ENCODE assay signal across 9 mouse cellular contexts in genomic region chr2:73280356-73281047, GRCm38 (mm10). TPM values are rescaled to one million over a fixed set of nuclear protein-coding genes. Genes with fewer than 3 reads are reported as not detected.
A peak's percentile ranks its signal among the peaks of the same experiment; 100 is the strongest.
DNase-seq lines count a peak whose midpoint lies in the region; ATAC-seq and TF ChIP-seq lines count a peak whose summit lies in the region.
"Had no signal": no experiment of that assay in that cellular context is flagged by ENCODE, and none has a peak within 500 bp of the region (broad histone marks: within the 10 kb centered on the region; RNA-seq: fewer than 3 reads in every experiment).

No protein-coding gene starts in this region.

- peak overlapping the region; percentile 17 for H3K4me3 ChIP-seq in forebrain, embryonic 15.5 days
- H3K4me3 ChIP-seq in liver, embryonic 12.5 days: peak overlapping the region; percentile 31
- H3K4me3 ChIP-seq in stomach, embryonic 15.5 days (replicated peaks): no peak overlapping the region; the same call in 1 of the 2 replicates
- no peak overlapping the region for H3K4me3 ChIP-seq in gastrocnemius, adult 2 months

- intact Hi-C loops in gastrocnemius, adult 2 months (cut with DNase I): loop anchor here (10.0 kb wide), 1 partner anchor 1246 kb away; no protein-coding TSS in a partner anchor

- no peaks in the 10 kb centered on the region for H3K36me3 ChIP-seq in forebrain, embryonic 15.5 days
- H3K36me3 ChIP-seq in liver, embryonic 12.5 days: peaks cover 5% of the 10 kb centered on the region
- no peaks in the 10 kb centered on the region for H3K36me3 ChIP-seq in stomach, embryonic 15.5 days

- no peaks in the 10 kb centered on the region for H3K9me3 ChIP-seq in forebrain, embryonic 15.5 days
- no peaks in the 10 kb centered on the region for H3K9me3 ChIP-seq in liver, embryonic 12.5 days (replicated peaks)
- no peaks in the 10 kb centered on the region for H3K9me3 ChIP-seq in stomach, embryonic 15.5 days

- peak overlapping the region; percentile 8; the same call in 1 of the 2 replicates for H3K9ac ChIP-seq in forebrain, embryonic 15.5 days (replicated peaks)
- no peak overlapping the region for H3K9ac ChIP-seq in liver, embryonic 12.5 days
- no peak overlapping the region for H3K9ac ChIP-seq in stomach, embryonic 15.5 days

- peak overlapping the region; percentile 57 for H3K27ac ChIP-seq in forebrain, embryonic 15.5 days (replicated peaks)
- no peak overlapping the region for H3K27ac ChIP-seq in liver, embryonic 12.5 days
- H3K27ac ChIP-seq in stomach, embryonic 15.5 days: no peak overlapping the region
- no peak overlapping the region for H3K27ac ChIP-seq in gastrocnemius, adult 2 months

- peak overlapping the region; percentile 40 for H3K4me2 ChIP-seq in forebrain, embryonic 15.5 days (replicated peaks)
- H3K4me2 ChIP-seq in liver, embryonic 12.5 days: peak overlapping the region; percentile 44
- H3K4me2 ChIP-seq in stomach, embryonic 15.5 days: peak overlapping the region; percentile 33

- ATAC-seq in forebrain, embryonic 15.5 days (replicated peaks): no peak
- no peak for ATAC-seq in liver, embryonic 12.5 days
- ATAC-seq in stomach, embryonic 15.5 days (ENCODE audit: insufficient read depth, low FRiP score, low read depth): no peak

- TF ChIP-seq CTCF in gastrocnemius, adult 2 months (IDR thresholded peaks at IDR 0.05): no peak

- peaks cover 38% of the 10 kb centered on the region for H3K4me1 ChIP-seq in forebrain, embryonic 15.5 days
- H3K4me1 ChIP-seq in liver, embryonic 12.5 days: peaks cover 33% of the 10 kb centered on the region
- H3K4me1 ChIP-seq in stomach, embryonic 15.5 days: peaks cover 17% of the 10 kb centered on the region

- peaks cover 29% of the 10 kb centered on the region; the same call in 1 of the 2 replicates for H3K27me3 ChIP-seq in forebrain, embryonic 15.5 days
- H3K27me3 ChIP-seq in liver, embryonic 12.5 days (replicated peaks): peaks cover 69% of the 10 kb centered on the region
- peaks cover 54% of the 10 kb centered on the region for H3K27me3 ChIP-seq in stomach, embryonic 15.5 days (replicated peaks)

- WGBS in forebrain, embryonic 15.5 days: under 1% methylated on average over 33 of the region's 33 CpGs
- 6% methylated on average over 33 of the region's 33 CpGs for WGBS in liver, embryonic 12.5 days (ENCODE audit: insufficient replicate concordance)
- WGBS in stomach, embryonic 15.5 days: 4% methylated on average over 33 of the region's 33 CpGs

- DNase-seq in spleen, adult 18-20 months: peak; percentile 6 to 12
- DNase-seq in spleen, adult 12 weeks (ENCODE audit: low spot score): no peak
- no peak for DNase-seq in urinary bladder, adult 18-20 months (ENCODE audit: low spot score in 2 of 2)
- no peak for DNase-seq in adrenal gland, postnatal 36 days
- no peak for DNase-seq in gastrocnemius, adult 2 months

RNA-seq across cellular contexts. Expression of gene Sp9, which starts 8.8 kb away (rescaled TPM):
- 12.4 and 13.5 TPM in 2 replicates for polyA plus RNA-seq in forebrain, embryonic 15.5 days (2015; fragmentation: Nextera tagmentation; extraction: Ambion mirVana)
- polyA plus RNA-seq in liver, embryonic 12.5 days (2016; fragmentation: Nextera tagmentation; extraction: Ambion mirVana): not detected in 2 replicates
- polyA plus RNA-seq in stomach, embryonic 15.5 days (2015; fragmentation: Nextera tagmentation; extraction: Ambion mirVana): 0.03 TPM in 1 of 2 replicates, not detected in the other
- not detected for total RNA-seq in adrenal gland, postnatal 36 days (2021)
- total RNA-seq in gastrocnemius, adult 2 months (2021): not detected
- total RNA-seq: granulocyte monocyte progenitor cell, adult 5-6 weeks had no signal

RNA-seq across cellular contexts. Expression of gene Scrn3, which starts 31.9 kb away (rescaled TPM):
- polyA plus RNA-seq in forebrain, embryonic 15.5 days (2015; fragmentation: Nextera tagmentation; extraction: Ambion mirVana): 8.5 and 9.3 TPM in 2 replicates
- polyA plus RNA-seq in liver, embryonic 12.5 days (2016; fragmentation: Nextera tagmentation; extraction: Ambion mirVana): 27.1 and 28.3 TPM in 2 replicates
- 15.0 and 15.3 TPM in 2 replicates for polyA plus RNA-seq in stomach, embryonic 15.5 days (2015; fragmentation: Nextera tagmentation; extraction: Ambion mirVana)
- total RNA-seq in adrenal gland, postnatal 36 days (2021): 10 to 100 TPM; 18.8 to 26.8 TPM
- total RNA-seq in gastrocnemius, adult 2 months (2021): 10 to 100 TPM; 50.4 to 51.0 TPM

RNA-seq across cellular contexts. Expression of gene Cir1, which starts 32.0 kb away (rescaled TPM):
- 28.5 and 30.5 TPM in 2 replicates for polyA plus RNA-seq in forebrain, embryonic 15.5 days (2015; fragmentation: Nextera tagmentation; extraction: Ambion mirVana)
- 17.4 and 19.1 TPM in 2 replicates for polyA plus RNA-seq in liver, embryonic 12.5 days (2016; fragmentation: Nextera tagmentation; extraction: Ambion mirVana)
- 24.6 and 26.5 TPM in 2 replicates for polyA plus RNA-seq in stomach, embryonic 15.5 days (2015; fragmentation: Nextera tagmentation; extraction: Ambion mirVana)
- 10 to 100 TPM; 15.7 to 21.3 TPM for total RNA-seq in adrenal gland, postnatal 36 days (2021)
- 10 to 100 TPM; 12.0 to 12.7 TPM for total RNA-seq in gastrocnemius, adult 2 months (2021)

Comparison
In these comparisons a context has a peak if more than half of its experiments do, and no peak if none do; other contexts are left out.
1. DNase-seq: peak in spleen, adult 18-20 months (2 of 2); none in spleen, adult 12 weeks (single experiment), urinary bladder, adult 18-20 months (0 of 2), adrenal gland, postnatal 36 days (0 of 2) and gastrocnemius, adult 2 months (single experiment).
2. H3K4me3 ChIP-seq: peak in forebrain, embryonic 15.5 days (single experiment) and liver, embryonic 12.5 days (single experiment); none in stomach, embryonic 15.5 days (single experiment) and gastrocnemius, adult 2 months (single experiment).
3. RNA of gene Sp9, which starts 8.8 kb away (polyA plus RNA-seq): 12.4 to 13.5 TPM in forebrain, embryonic 15.5 days; 0.03 TPM in stomach, embryonic 15.5 days and not detected in liver, embryonic 12.5 days; every median in the first group is over 10 times any median in the second.
4. Peak in every context shown above with its lines, with median percentiles within 50 percentile points of each other: H3K4me2 ChIP-seq.